Mouse (Mus musculus): ENCODE measurements around the gene Slc38a9. TPM values are rescaled to one million over a fixed set of nuclear protein-coding genes. Genes with fewer than 3 reads are reported as not detected.
A peak's percentile ranks its signal among the peaks of the same experiment; 100 is the strongest.

Gene Slc38a9
- 1.1 and 2.7 TPM in 2 replicates for polyA plus RNA-seq (2012; ENCODE audit: insufficient read depth, low replicate concordance)

GRCm38 (mm10) chr13:112660574-112661381, at the start of gene Slc38a9:
Gene Slc38a9, plus strand, starts transcription at chr13:112660751.
- H3K9me3 ChIP-seq: no peaks in the 10 kb centered on the region
- no peaks in the 10 kb centered on the region for H3K27me3 ChIP-seq (replicated peaks)
- TF ChIP-seq GATA1 (IDR thresholded peaks at IDR 0.05; ENCODE audit: borderline replicate concordance, low read length) (no peak), FLI1 (IDR thresholded peaks at IDR 0.05; ENCODE audit: low read length) (no peak)
- H3K4me1 ChIP-seq: peaks cover 17% of the 10 kb centered on the region
- no peaks in the 10 kb centered on the region for H3K36me3 ChIP-seq (replicated peaks; ENCODE audit: low read length)
- H3K4me3 ChIP-seq (replicated peaks): peak within 1 kb of the TSS; percentile 97

DNA sequence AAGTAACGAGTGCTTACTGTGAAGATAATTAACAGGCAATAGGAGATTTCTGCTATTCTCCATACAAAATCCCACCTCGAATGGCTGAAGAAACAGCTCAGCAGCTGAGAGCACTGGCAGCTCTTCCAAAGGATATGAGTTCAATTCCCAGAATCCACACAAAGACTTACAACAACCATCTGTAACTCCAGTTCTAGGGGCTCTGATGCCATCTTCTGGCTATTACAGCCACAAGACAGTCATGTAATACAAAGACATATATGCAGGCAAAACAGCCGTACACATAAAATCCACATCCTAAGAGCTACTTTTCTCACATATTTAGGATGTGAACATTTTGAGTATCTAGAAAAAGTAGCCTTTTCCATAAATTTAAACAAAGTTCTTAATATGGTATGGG, 39.0 kb upstream of the Slc38a9 start:
- Histone ChIP-seq H3K4me1 (no peaks in the 10 kb centered on the region), H3K9me3 (no peaks in the 10 kb centered on the region), H3K27me3 (replicated peaks) (peaks cover 3% of the 10 kb centered on the region), H3K4me3 (replicated peaks) (no peak overlapping the region), H3K36me3 (replicated peaks; ENCODE audit: low read length) (no peaks in the 10 kb centered on the region)
- TF ChIP-seq GATA1 (IDR thresholded peaks at IDR 0.05; ENCODE audit: borderline replicate concordance, low read length) (no peak), FLI1 (IDR thresholded peaks at IDR 0.05; ENCODE audit: low read length) (no peak)

- H3K36me3 ChIP-seq (replicated peaks; ENCODE audit: low read length): no peaks in the 10 kb centered on the region
- no peaks in the 10 kb centered on the region for H3K27me3 ChIP-seq (replicated peaks)
- no peak overlapping the region for H3K4me3 ChIP-seq (replicated peaks)
- H3K4me1 ChIP-seq: no peaks in the 10 kb centered on the region
- TF ChIP-seq FLI1 (IDR thresholded peaks at IDR 0.05; ENCODE audit: low read length) (no peak), GATA1 (IDR thresholded peaks at IDR 0.05; ENCODE audit: borderline replicate concordance, low read length) (no peak)
- no peaks in the 10 kb centered on the region for H3K9me3 ChIP-seq
These were observed 36.9 kb upstream of the Slc38a9 start for GRCm38 (mm10) chr13:112623656-112624055.

DNA sequence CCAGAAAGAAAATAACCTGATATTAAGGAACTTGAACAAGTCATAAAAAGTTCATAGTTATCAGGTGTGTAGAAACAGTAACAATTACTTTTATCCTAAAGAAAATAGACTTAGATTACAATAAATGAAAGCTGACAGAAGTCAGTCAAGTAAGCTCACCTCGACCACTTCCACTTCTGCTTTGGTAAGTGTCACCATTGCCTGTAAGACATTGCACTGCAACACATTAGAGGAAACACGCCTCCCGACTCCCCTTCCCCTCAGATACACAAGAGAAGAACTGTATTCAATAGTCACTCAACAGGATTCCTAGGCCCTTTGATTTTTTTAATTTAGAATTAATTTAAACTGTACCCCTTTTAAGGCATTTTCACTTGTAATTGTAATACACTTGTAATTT, 35.9 kb upstream of the Slc38a9 start:
- Histone ChIP-seq H3K4me1 (no peaks in the 10 kb centered on the region), H3K27me3 (replicated peaks) (no peaks in the 10 kb centered on the region), H3K36me3 (replicated peaks; ENCODE audit: low read length) (no peaks in the 10 kb centered on the region), H3K4me3 (replicated peaks) (no peak overlapping the region), H3K9me3 (no peaks in the 10 kb centered on the region)
- no peak for TF ChIP-seq FLI1 (IDR thresholded peaks at IDR 0.05; ENCODE audit: low read length)
- TF ChIP-seq GATA1 (IDR thresholded peaks at IDR 0.05; ENCODE audit: borderline replicate concordance, low read length): no peak

GRCm38 (mm10) chr13:112625566-112625965, 35.0 kb upstream of the Slc38a9 start:
- no peak overlapping the region for H3K4me3 ChIP-seq (replicated peaks)
- no peaks in the 10 kb centered on the region for H3K9me3 ChIP-seq
- no peaks in the 10 kb centered on the region for H3K4me1 ChIP-seq
- H3K27me3 ChIP-seq (replicated peaks): no peaks in the 10 kb centered on the region
- H3K36me3 ChIP-seq (replicated peaks; ENCODE audit: low read length): no peaks in the 10 kb centered on the region
- TF ChIP-seq FLI1 (IDR thresholded peaks at IDR 0.05; ENCODE audit: low read length): no peak
- no peak for TF ChIP-seq GATA1 (IDR thresholded peaks at IDR 0.05; ENCODE audit: borderline replicate concordance, low read length)

DNA sequence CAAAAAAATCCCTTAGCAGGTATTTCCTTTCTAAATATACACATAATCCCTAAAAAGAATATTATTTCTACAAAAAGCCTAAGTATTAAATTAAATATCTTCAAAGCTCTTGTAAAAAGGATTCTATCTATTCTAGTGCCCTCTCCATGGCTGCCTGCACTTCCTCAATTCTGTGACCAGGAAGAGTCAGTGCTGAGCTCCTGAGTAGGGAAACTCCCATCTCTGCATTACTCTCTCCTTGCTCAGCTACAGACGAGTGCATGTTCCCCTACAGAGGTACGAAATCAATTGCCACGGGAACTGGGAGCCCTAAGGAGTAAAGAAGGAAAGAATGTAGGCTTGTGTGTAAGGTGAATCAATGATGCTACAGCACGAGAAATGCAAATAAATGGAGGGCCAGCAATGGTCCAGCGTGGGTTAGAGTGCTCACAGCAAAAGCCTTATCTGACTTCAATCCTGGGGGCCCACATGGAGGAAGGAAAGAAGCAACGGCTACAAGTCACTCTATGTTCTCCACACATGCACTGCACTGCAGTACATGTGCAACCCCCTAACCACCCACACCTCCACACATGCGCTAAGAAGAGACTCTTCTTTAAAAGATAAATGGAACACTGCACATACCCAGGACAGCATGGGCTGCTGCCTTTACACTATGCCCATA, 25.2 kb upstream of the Slc38a9 start:
- Histone ChIP-seq H3K4me1 (peaks cover 5% of the 10 kb centered on the region), H3K36me3 (replicated peaks; ENCODE audit: low read length) (no peaks in the 10 kb centered on the region), H3K4me3 (replicated peaks) (no peak overlapping the region), H3K27me3 (replicated peaks) (peaks cover 2% of the 10 kb centered on the region), H3K9me3 (no peaks in the 10 kb centered on the region)
- no peak for TF ChIP-seq GATA1 (IDR thresholded peaks at IDR 0.05; ENCODE audit: borderline replicate concordance, low read length)
- TF ChIP-seq FLI1 (IDR thresholded peaks at IDR 0.05; ENCODE audit: low read length): no peak

- no peaks in the 10 kb centered on the region for H3K9me3 ChIP-seq
- H3K4me1 ChIP-seq: peaks cover 5% of the 10 kb centered on the region
- H3K27me3 ChIP-seq (replicated peaks): peaks cover 2% of the 10 kb centered on the region
- TF ChIP-seq FLI1 (IDR thresholded peaks at IDR 0.05; ENCODE audit: low read length): no peak
- TF ChIP-seq GATA1 (IDR thresholded peaks at IDR 0.05; ENCODE audit: borderline replicate concordance, low read length): no peak
- no peak overlapping the region for H3K4me3 ChIP-seq (replicated peaks)
- H3K36me3 ChIP-seq (replicated peaks; ENCODE audit: low read length): no peaks in the 10 kb centered on the region
These were observed 24.1 kb upstream of the Slc38a9 start for GRCm38 (mm10) chr13:112636498-112636897.

GRCm38 (mm10) chr13:112639111-112639510, 21.4 kb upstream of the Slc38a9 start:
- Histone ChIP-seq H3K27me3 (replicated peaks) (peaks cover 2% of the 10 kb centered on the region), H3K9me3 (no peaks in the 10 kb centered on the region), H3K4me1 (peaks cover 5% of the 10 kb centered on the region), H3K36me3 (replicated peaks; ENCODE audit: low read length) (no peaks in the 10 kb centered on the region), H3K4me3 (replicated peaks) (peak overlapping the region; percentile 12)
- TF ChIP-seq GATA1 (IDR thresholded peaks at IDR 0.05; ENCODE audit: borderline replicate concordance, low read length) (no peak), FLI1 (IDR thresholded peaks at IDR 0.05; ENCODE audit: low read length) (no peak)

GRCm38 (mm10) chr13:112642897-112643296, 17.7 kb upstream of the Slc38a9 start:
- Histone ChIP-seq H3K4me1 (no peaks in the 10 kb centered on the region), H3K4me3 (replicated peaks) (no peak overlapping the region), H3K9me3 (no peaks in the 10 kb centered on the region), H3K36me3 (replicated peaks; ENCODE audit: low read length) (no peaks in the 10 kb centered on the region), H3K27me3 (replicated peaks) (peaks cover 4% of the 10 kb centered on the region)
- no peak for TF ChIP-seq GATA1 (IDR thresholded peaks at IDR 0.05; ENCODE audit: borderline replicate concordance, low read length)
- no peak for TF ChIP-seq FLI1 (IDR thresholded peaks at IDR 0.05; ENCODE audit: low read length)

- TF ChIP-seq FLI1 (IDR thresholded peaks at IDR 0.05; ENCODE audit: low read length): no peak
- TF ChIP-seq GATA1 (IDR thresholded peaks at IDR 0.05; ENCODE audit: borderline replicate concordance, low read length): no peak
- Histone ChIP-seq H3K4me3 (replicated peaks) (no peak overlapping the region), H3K36me3 (replicated peaks; ENCODE audit: low read length) (no peaks in the 10 kb centered on the region), H3K9me3 (no peaks in the 10 kb centered on the region), H3K4me1 (no peaks in the 10 kb centered on the region), H3K27me3 (replicated peaks) (peaks cover 4% of the 10 kb centered on the region)
These were observed 15.6 kb upstream of the Slc38a9 start for GRCm38 (mm10) chr13:112644996-112645395.

Measured in megakaryocyte, embryonic 14.5 days (primary cell).